Mouse (Mus musculus) lung, adult 2 months (tissue): ENCODE measurements around the gene Mrvi1. TPM values are rescaled to one million over a fixed set of nuclear protein-coding genes. Genes with fewer than 3 reads are reported as not detected.

Experiments
- DNase-seq: peaks from one replicate; pipeline ENCODE4 v3.0.0; 2022
- H3K4me1 ChIP-seq: fragments of 200-500 bp; 2 replicates; pipeline ENCODE4 v1.6.1; 2011; ENCODE audit warnings: low read length; ENCODE audit not compliant: control insufficient read depth, insufficient read depth
- H3K4me3 ChIP-seq: fragments of 200-500 bp; replicated peaks from 2 replicates; pipeline ENCODE3; 2011; ENCODE audit warnings: low read depth, mild to moderate bottlenecking, control low read depth, low read length; ENCODE audit errors: extremely low read depth
- CTCF ChIP-seq: fragments of 200-500 bp; IDR thresholded peaks from 2 replicates; pipeline ENCODE4 v1.5.1; 2011; ENCODE audit warnings: mild to moderate bottlenecking, low read length, control low read depth; ENCODE audit not compliant: insufficient read depth
- POLR2A ChIP-seq: fragments of 200-500 bp; IDR thresholded peaks from 2 replicates; pipeline ENCODE4 v1.6.1; 2011; ENCODE audit warnings: low read depth, mild to moderate bottlenecking, control low read depth, low read length, borderline replicate concordance; ENCODE audit errors: extremely low read depth
- WGBS: fragments of 180-500 bp; shearing (Covaris S2); methylation state at CpG from one replicate; pipeline ENCODE4 v1.1.7; 2018; 5-methylcytosine and 5-hydroxymethylcytosine counted together
- polyA plus RNA-seq: library from polyadenylated mRNA; depleted of rRNA; stranded (reverse); fragments of >200 nt; gene quantifications from 2 replicates; pipeline ENCODE4 v1.2.3, GENCODE M21; 2012; rRNA removed

The Mrvi1 gene
- polyA plus RNA-seq, 1 experiment, result 10.8 TPM

- Histone ChIP-seq H3K4me3 (no peak overlapping the region), H3K4me1 (peaks cover 6% of the 10 kb centered on the region; the same call in 1 of the 2 replicates)
- DNase-seq, result no peak
- 61% methylated on average over 4 of the region's 4 CpGs for WGBS
- TF ChIP-seq CTCF (no peak), POLR2A (no peak)
These were observed 158.7 kb downstream of the Mrvi1 start for GRCm38 (mm10) chr7:110823593-110823992.

- DNase-seq, result no peak
These were observed 159.2 kb downstream of the Mrvi1 start for GRCm38 (mm10) chr7:110823076-110823475.

GRCm38 (mm10) chr7:110822055-110822454 is 160.2 kb downstream of the Mrvi1 start:
- TF ChIP-seq CTCF, result no peak
- no peak for TF ChIP-seq POLR2A
- no peak for DNase-seq
- whole genome bisulfite sequencing, result 40% methylated on average over 4 of the region's 4 CpGs
- Histone ChIP-seq H3K4me3 (no peak overlapping the region), H3K4me1 (peaks cover 9% of the 10 kb centered on the region; the same call in 1 of the 2 replicates)

More at GRCm38 (mm10) chr7:110823076-110823475, 159.2 kb downstream of the Mrvi1 start:
- 60% methylated on average over 8 of the region's 8 CpGs for WGBS
- TF ChIP-seq CTCF (no peak), POLR2A (no peak)
- H3K4me1 ChIP-seq, result peaks cover 9% of the 10 kb centered on the region; the same call in 1 of the 2 replicates
- H3K4me3 ChIP-seq, result no peak overlapping the region

- 24% methylated on average over 3 of the region's 3 CpGs for WGBS
- DNase-seq, result no peak
- TF ChIP-seq POLR2A, result no peak
- TF ChIP-seq CTCF, result no peak
- Histone ChIP-seq H3K4me3 (no peak overlapping the region), H3K4me1 (peaks cover 9% of the 10 kb centered on the region; the same call in 1 of the 2 replicates)
These were observed 160.6 kb downstream of the Mrvi1 start for GRCm38 (mm10) chr7:110821653-110822052.

GRCm38 (mm10) chr7:110821068-110821467 is 161.2 kb downstream of the Mrvi1 start:
- no peak for DNase-seq
- 49% methylated on average over 5 of the region's 5 CpGs for WGBS
- no peak overlapping the region for H3K4me3 ChIP-seq
- peak; percentile 23; the same call in 1 of the 2 replicates for TF ChIP-seq CTCF
- no peak for TF ChIP-seq POLR2A
- H3K4me1 ChIP-seq, result peaks cover 9% of the 10 kb centered on the region; the same call in 1 of the 2 replicates

- H3K4me3 ChIP-seq, result no peak overlapping the region
- no peak for DNase-seq
- WGBS, result 58% methylated on average over 11 of the region's 11 CpGs
- TF ChIP-seq CTCF, result no peak
- TF ChIP-seq POLR2A, result no peak
- H3K4me1 ChIP-seq, result peaks cover 9% of the 10 kb centered on the region; the same call in 1 of the 2 replicates
These were observed 163.4 kb downstream of the Mrvi1 start for GRCm38 (mm10) chr7:110818787-110819350.

Other genes with a start within 250 kb of the Mrvi1 start
- 21.8 and 23.5 TPM in 2 replicates for gene Ampd3, start 214.3 kb downstream of the Mrvi1 start, polyA plus RNA-seq
- gene Rnf141, start 138.0 kb downstream of the Mrvi1 start, polyA plus RNA-seq, result 36.3 and 53.1 TPM in 2 replicates
- gene Lyve1, start 119.2 kb downstream of the Mrvi1 start, polyA plus RNA-seq, result 82.0 and 157 TPM in 2 replicates
- gene Ctr9, start 46.5 kb upstream of the Mrvi1 start, polyA plus RNA-seq, result 6.9 and 9.1 TPM in 2 replicates
- gene Eif4g2, start 100.6 kb upstream of the Mrvi1 start, polyA plus RNA-seq, result 54.4 and 88.3 TPM in 2 replicates